Mouse (Mus musculus) lung, postnatal 0 days (tissue): ENCODE results near the gene Pabpn1l.

Experiments
- CTCF ChIP-seq: IDR thresholded peaks from 2 replicates; pipeline ENCODE4 v1.5.1; 2016; ENCODE audit warnings: antibody characterized with exemption, mild to moderate bottlenecking
- EP300 ChIP-seq: IDR thresholded peaks from 2 replicates; pipeline ENCODE4 v1.6.1; 2016; ENCODE audit warnings: antibody characterized with exemption, mild to moderate bottlenecking, control low read depth

DNA sequence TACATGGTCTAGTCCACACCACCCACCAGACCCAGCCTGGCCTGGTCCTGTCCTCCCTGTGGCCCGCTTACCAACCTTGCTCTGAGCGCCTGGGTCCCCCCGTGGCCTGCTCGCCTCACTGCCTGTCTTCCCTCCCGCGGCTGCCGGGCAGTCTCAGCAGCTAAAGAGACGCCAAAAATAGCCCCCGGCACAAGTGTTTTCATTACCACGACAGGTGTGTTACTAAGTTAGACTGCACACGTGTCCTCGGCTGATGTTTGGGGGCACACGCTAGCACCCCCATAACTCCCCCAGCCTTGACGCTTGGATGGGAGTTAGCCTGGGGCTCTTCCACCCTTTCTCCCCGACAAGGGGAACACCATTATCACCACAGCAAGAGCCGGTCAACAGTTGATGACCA, 23.8 kb upstream of the Pabpn1l start:
- TF ChIP-seq CTCF = no peak
- TF ChIP-seq EP300 = no peak
